In the genomic region with DNA sequence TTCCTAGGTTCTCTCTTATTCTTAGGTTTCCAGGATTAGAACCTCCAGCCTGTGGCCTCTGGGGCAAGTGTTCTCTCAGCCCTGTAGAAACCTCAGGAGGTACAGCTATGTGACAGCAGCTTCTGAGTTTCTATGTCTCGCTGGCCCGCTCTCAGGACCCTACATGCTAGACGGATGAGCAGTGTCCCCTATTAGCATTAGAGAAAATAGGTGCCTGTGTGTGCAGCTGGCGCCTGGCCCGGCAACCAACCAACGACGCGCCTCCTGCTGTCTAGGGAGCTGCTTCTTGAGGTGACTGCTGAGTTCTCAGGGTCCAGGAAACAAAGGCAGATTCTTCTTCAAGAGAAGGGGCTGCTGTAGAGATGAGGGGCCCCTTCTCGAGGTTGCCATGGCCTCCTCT, we compare ENCODE assay signal across 26 mouse cellular contexts. TPM values are rescaled to one million over a fixed set of nuclear protein-coding genes. Genes with fewer than 3 reads are reported as not detected.
DNase-seq lines count a peak whose midpoint lies in the region; ATAC-seq and TF ChIP-seq lines count a peak whose summit lies in the region.
"Had no signal": no experiment of that assay in that cellular context is flagged by ENCODE, and none has a peak within 500 bp of the region (broad histone marks: within the 10 kb centered on the region; RNA-seq: fewer than 3 reads in every experiment).

No protein-coding gene starts in this region.

- TF ChIP-seq CTCF in testis, adult 2 months (IDR thresholded peaks at IDR 0.05; ENCODE audit: control insufficient read depth, insufficient read depth, insufficient replicate concordance, low read depth, low read length), result no peak

- no peaks in the 10 kb centered on the region for H3K27me3 ChIP-seq in midbrain, embryonic 15.5 days (replicated peaks)
- H3K27me3 ChIP-seq in midbrain, embryonic 16.5 days (ENCODE audit: control insufficient read depth, insufficient read depth, low read depth, low read length), result no peaks in the 10 kb centered on the region
- no peaks in the 10 kb centered on the region for H3K27me3 ChIP-seq in testis, adult 2 months (ENCODE audit: control insufficient read depth, insufficient read depth, low read length)
- no peaks in the 10 kb centered on the region for H3K27me3 ChIP-seq in neural tube, embryonic 14.5 days (ENCODE audit: control insufficient read depth, insufficient read depth, low read length)
- H3K27me3 ChIP-seq: CH12.LX; embryonic facial prominence, embryonic 12.5 days; limb, embryonic 13.5 days; Patski had no signal

- no peaks in the 10 kb centered on the region for H3K36me3 ChIP-seq in midbrain, embryonic 15.5 days (replicated peaks)
- H3K36me3 ChIP-seq in midbrain, embryonic 16.5 days (ENCODE audit: control insufficient read depth, insufficient read depth, low read length), result no peaks in the 10 kb centered on the region
- no peaks in the 10 kb centered on the region for H3K36me3 ChIP-seq in testis, adult 2 months (ENCODE audit: control insufficient read depth, insufficient read depth, low read length)
- no peaks in the 10 kb centered on the region for H3K36me3 ChIP-seq in neural tube, embryonic 14.5 days (ENCODE audit: control insufficient read depth, insufficient read depth, low read length)
- H3K36me3 ChIP-seq: embryonic facial prominence, embryonic 12.5 days; G1E; limb, embryonic 13.5 days had no signal

- H3K9ac ChIP-seq in midbrain, embryonic 15.5 days, result no peak overlapping the region
- H3K9ac ChIP-seq in midbrain, embryonic 16.5 days (ENCODE audit: low read depth, low read length), result no peak overlapping the region
- no peak overlapping the region for H3K9ac ChIP-seq in neural tube, embryonic 14.5 days (replicated peaks; ENCODE audit: low read depth, low read length)
- H3K9ac ChIP-seq: embryonic facial prominence, embryonic 12.5 days; limb, embryonic 13.5 days had no signal

- intact Hi-C loops in left cerebral cortex, postnatal 10 days (cut with DNase I), result no loop called here

- H3K4me2 ChIP-seq in midbrain, embryonic 15.5 days, result no peak overlapping the region
- H3K4me2 ChIP-seq in midbrain, embryonic 16.5 days (ENCODE audit: low read length), result no peak overlapping the region
- H3K4me2 ChIP-seq in neural tube, embryonic 14.5 days (ENCODE audit: low read depth, low read length), result no peak overlapping the region
- H3K4me2 ChIP-seq: embryonic facial prominence, embryonic 12.5 days; heart, embryonic 11.5 days; limb, embryonic 13.5 days had no signal

- 46% methylated on average over 9 of the region's 9 CpGs for WGBS in midbrain, embryonic 15.5 days
- WGBS in midbrain, embryonic 16.5 days, result 29% methylated on average over 9 of the region's 9 CpGs
- 50% methylated on average over 9 of the region's 9 CpGs for WGBS in neural tube, embryonic 14.5 days

- H3K9me3 ChIP-seq in midbrain, embryonic 15.5 days, result no peaks in the 10 kb centered on the region
- H3K9me3 ChIP-seq in midbrain, embryonic 16.5 days (replicated peaks; ENCODE audit: control insufficient read depth, low read length, poor library complexity, severe bottlenecking), result no peaks in the 10 kb centered on the region
- H3K9me3 ChIP-seq in neural tube, embryonic 14.5 days (ENCODE audit: control insufficient read depth, low read length), result no peaks in the 10 kb centered on the region
- H3K9me3 ChIP-seq: embryonic facial prominence, embryonic 12.5 days; limb, embryonic 13.5 days had no signal

- H3K27ac ChIP-seq in midbrain, embryonic 15.5 days, result no peak overlapping the region
- H3K27ac ChIP-seq in midbrain, embryonic 16.5 days (ENCODE audit: low read length), result no peak overlapping the region
- H3K27ac ChIP-seq in testis, adult 2 months (ENCODE audit: control insufficient read depth, insufficient read depth, low read depth, low read length), result no peak overlapping the region
- no peak overlapping the region for H3K27ac ChIP-seq in neural tube, embryonic 14.5 days (ENCODE audit: low read depth, low read length)
- H3K27ac ChIP-seq: embryonic facial prominence, embryonic 12.5 days; limb, embryonic 13.5 days; stomach, postnatal 0 days had no signal

- TF ChIP-seq POLR2A in testis, adult 2 months (IDR thresholded peaks at IDR 0.05; ENCODE audit: control insufficient read depth, low read depth, low read length), result no peak

- H3K4me1 ChIP-seq in midbrain, embryonic 15.5 days, result no peaks in the 10 kb centered on the region
- H3K4me1 ChIP-seq in midbrain, embryonic 16.5 days (ENCODE audit: control insufficient read depth, insufficient read depth, low read length), result no peaks in the 10 kb centered on the region
- no peaks in the 10 kb centered on the region for H3K4me1 ChIP-seq in testis, adult 2 months (ENCODE audit: control insufficient read depth, insufficient read depth, low read length)
- H3K4me1 ChIP-seq in neural tube, embryonic 14.5 days (ENCODE audit: control insufficient read depth, insufficient read depth, low read length), result no peaks in the 10 kb centered on the region
- H3K4me1 ChIP-seq: embryonic facial prominence, embryonic 12.5 days; limb, embryonic 13.5 days had no signal

- peak; percentile 9 to 40 for DNase-seq in left cerebral cortex, postnatal 10 days (ENCODE audit: extremely low spot score in 1 of 2, low spot score in 2 of 2)
- no peak for DNase-seq in left cerebral cortex, adult 9 months (ENCODE audit: low spot score in 2 of 2)
- DNase-seq in testis, postnatal 10 days (ENCODE audit: low spot score), result no peak
- no peak for DNase-seq in spleen, adult 12 weeks (ENCODE audit: low spot score)
- DNase-seq: adrenal gland, adult 2 months; B cell, adult 2 months; cerebellum, adult 2 months; cerebellum, postnatal 25 days; kidney, adult 9 months; kidney, postnatal 14 days; lung, adult 2 months; lung, postnatal 14 days; midbrain, embryonic 14.5 days; retina, postnatal 1 day had no signal

- H3K4me3 ChIP-seq in midbrain, embryonic 15.5 days, result no peak overlapping the region
- H3K4me3 ChIP-seq in midbrain, embryonic 16.5 days (ENCODE audit: low read depth, low read length), result no peak overlapping the region
- peak overlapping the region; percentile 16 for H3K4me3 ChIP-seq in testis, adult 2 months (ENCODE audit: control insufficient read depth, low read depth, low read length)
- no peak overlapping the region for H3K4me3 ChIP-seq in neural tube, embryonic 14.5 days (ENCODE audit: low read depth, low read length)
- H3K4me3 ChIP-seq: embryonic facial prominence, embryonic 12.5 days; limb, embryonic 13.5 days had no signal

- 0 out of 2 replicates have a peak, but pooled peaks have one; percentile 27 for ATAC-seq in midbrain, embryonic 15.5 days (replicated peaks)
- ATAC-seq in midbrain, embryonic 16.5 days, result no peak
- ATAC-seq in neural tube, embryonic 14.5 days (ENCODE audit: low read depth), result peak; percentile 58; the same call in 1 of the 2 replicates
- ATAC-seq: intestine, embryonic 16.5 days; Patski had no signal

RNA-seq across cellular contexts. Expression of a gene that starts 27.9 kb away (rescaled TPM):
- 10 to 100 TPM; 63.0 to 64.0 TPM for total RNA-seq in left cerebral cortex, postnatal 10 days (2021)
- polyA plus RNA-seq in midbrain, embryonic 15.5 days (2015; fragmentation: Nextera tagmentation; extraction: Ambion mirVana), result 64.4 and 66.7 TPM in 2 replicates
- 75.7 and 78.3 TPM in 2 replicates for polyA plus RNA-seq in midbrain, embryonic 16.5 days (2015; fragmentation: Nextera tagmentation; extraction: Ambion mirVana)
- polyA plus RNA-seq in testis, adult 2 months (2012; rRNA removed), result 1.9 and 2.0 TPM in 2 replicates
- 74.9 and 80.1 TPM in 2 replicates for polyA plus RNA-seq in neural tube, embryonic 14.5 days (2014; fragmentation: Nextera tagmentation; extraction: Ambion mirVana)
- polyA plus RNA-seq: G1E had no signal

Comparison
In these comparisons a context has a peak if more than half of its experiments do, and no peak if none do; other contexts are left out.
1. DNase-seq: peak in left cerebral cortex, postnatal 10 days (2 of 2); none in left cerebral cortex, adult 9 months (0 of 2), testis, postnatal 10 days (single experiment) and spleen, adult 12 weeks (single experiment).
2. RNA of a gene that starts 27.9 kb away (polyA plus RNA-seq): 75.7 to 78.3 TPM in midbrain, embryonic 16.5 days, 74.9 to 80.1 TPM in neural tube, embryonic 14.5 days and 64.4 to 66.7 TPM in midbrain, embryonic 15.5 days; 1.9 to 2.0 TPM in testis, adult 2 months; every median in the first group is over 10 times any median in the second.